In genomic region chr7:63319594-63319993, GRCm38 (mm10) we compare ENCODE assay signal across 8 mouse cellular contexts.
DNase-seq lines count a peak whose midpoint lies in the region; ATAC-seq and TF ChIP-seq lines count a peak whose summit lies in the region.

No protein-coding gene starts in this region.

- no peak overlapping the region for H3K4me3 ChIP-seq in liver, embryonic 12.5 days
- no peak overlapping the region for H3K4me3 ChIP-seq in forebrain, embryonic 11.5 days (ENCODE audit: low read depth, low read length)
- H3K4me3 ChIP-seq in kidney, postnatal 0 days (replicated peaks; ENCODE audit: low read depth, low read length), result no peak overlapping the region
- no peak overlapping the region for H3K4me3 ChIP-seq in liver, postnatal 0 days (ENCODE audit: low read depth, low read length)

- no peaks in the 10 kb centered on the region for H3K27me3 ChIP-seq in liver, embryonic 12.5 days (replicated peaks)
- no peaks in the 10 kb centered on the region for H3K27me3 ChIP-seq in forebrain, embryonic 11.5 days (ENCODE audit: control insufficient read depth, insufficient read depth, low read length)
- no peaks in the 10 kb centered on the region for H3K27me3 ChIP-seq in kidney, postnatal 0 days (ENCODE audit: insufficient read depth, low read length)
- no peaks in the 10 kb centered on the region for H3K27me3 ChIP-seq in liver, postnatal 0 days (ENCODE audit: insufficient read depth, low read length)

- H3K4me2 ChIP-seq in liver, embryonic 12.5 days, result no peak overlapping the region
- no peak overlapping the region for H3K4me2 ChIP-seq in forebrain, embryonic 11.5 days (ENCODE audit: low read depth, low read length, severe bottlenecking)
- H3K4me2 ChIP-seq in kidney, postnatal 0 days (ENCODE audit: low read length), result no peak overlapping the region
- no peak overlapping the region for H3K4me2 ChIP-seq in liver, postnatal 0 days (ENCODE audit: low read depth, low read length)

- no peaks in the 10 kb centered on the region for H3K4me1 ChIP-seq in liver, embryonic 12.5 days
- no peaks in the 10 kb centered on the region for H3K4me1 ChIP-seq in forebrain, embryonic 11.5 days (replicated peaks; ENCODE audit: control insufficient read depth, insufficient read depth, low read length)
- H3K4me1 ChIP-seq in kidney, postnatal 0 days (replicated peaks; ENCODE audit: insufficient read depth, low read length), result no peaks in the 10 kb centered on the region
- no peaks in the 10 kb centered on the region for H3K4me1 ChIP-seq in liver, postnatal 0 days (ENCODE audit: insufficient read depth)

- no peaks in the 10 kb centered on the region for H3K36me3 ChIP-seq in liver, embryonic 12.5 days
- H3K36me3 ChIP-seq in forebrain, embryonic 11.5 days (ENCODE audit: control insufficient read depth, insufficient read depth, low read length), result no peaks in the 10 kb centered on the region
- no peaks in the 10 kb centered on the region for H3K36me3 ChIP-seq in kidney, postnatal 0 days (ENCODE audit: insufficient read depth, low read length)
- no peaks in the 10 kb centered on the region for H3K36me3 ChIP-seq in liver, postnatal 0 days (replicated peaks; ENCODE audit: insufficient read depth, low read length)

- no peak for TF ChIP-seq EP300 in liver, postnatal 0 days (IDR thresholded peaks at IDR 0.05; ENCODE audit: low read depth)

- TF ChIP-seq CTCF in kidney, postnatal 0 days (IDR thresholded peaks at IDR 0.05; ENCODE audit: low read depth), result peak; percentile 83
- peak; percentile 75 for TF ChIP-seq CTCF in liver, postnatal 0 days (IDR thresholded peaks at IDR 0.05; ENCODE audit: low read depth)

- H3K27ac ChIP-seq in liver, embryonic 12.5 days, result no peak overlapping the region
- no peak overlapping the region for H3K27ac ChIP-seq in forebrain, embryonic 11.5 days (ENCODE audit: low read depth, low read length)
- H3K27ac ChIP-seq in kidney, postnatal 0 days, result no peak overlapping the region
- no peak overlapping the region for H3K27ac ChIP-seq in liver, postnatal 0 days (ENCODE audit: low read depth)

- ATAC-seq in liver, embryonic 12.5 days, result no peak
- ATAC-seq in forebrain, embryonic 11.5 days (replicated peaks; ENCODE audit: low FRiP score), result peak; percentile 40; the same call in 1 of the 2 replicates
- ATAC-seq in kidney, postnatal 0 days (replicated peaks; ENCODE audit: low FRiP score, low read depth), result no peak
- no peak for ATAC-seq in liver, postnatal 0 days

- peak; percentile 34 for DNase-seq in liver
- peak; percentile 61 for DNase-seq in brain, adult 2 months (ENCODE audit: low read depth, low spot score)
- peak; percentile 81 for DNase-seq in forebrain, embryonic 11.5 days (ENCODE audit: low spot score)
- peak; percentile 50 for DNase-seq in kidney, postnatal 0 days (ENCODE audit: low spot score)
- peak; percentile 49 for DNase-seq in liver, postnatal 0 days
- peak; percentile 11 for DNase-seq in retina, adult 2 months (ENCODE audit: low read depth, low spot score)
- no peak for DNase-seq in T-cell, adult 2 months (ENCODE audit: low spot score)

- no peaks in the 10 kb centered on the region for H3K9me3 ChIP-seq in liver, embryonic 12.5 days (replicated peaks)
- H3K9me3 ChIP-seq in forebrain, embryonic 11.5 days (ENCODE audit: control insufficient read depth, low read length), result no peaks in the 10 kb centered on the region
- H3K9me3 ChIP-seq in kidney, postnatal 0 days (replicated peaks; ENCODE audit: low read length), result no peaks in the 10 kb centered on the region
- no peaks in the 10 kb centered on the region for H3K9me3 ChIP-seq in liver, postnatal 0 days (ENCODE audit: low read length)

- H3K9ac ChIP-seq in liver, embryonic 12.5 days, result no peak overlapping the region
- no peak overlapping the region for H3K9ac ChIP-seq in forebrain, embryonic 11.5 days (ENCODE audit: low read length)
- no peak overlapping the region for H3K9ac ChIP-seq in kidney, postnatal 0 days (ENCODE audit: low read depth, low read length)
- H3K9ac ChIP-seq in liver, postnatal 0 days (replicated peaks), result no peak overlapping the region

- WGBS in liver, embryonic 12.5 days (ENCODE audit: insufficient replicate concordance), result 0% methylated on average over 2 of the region's 2 CpGs
- WGBS in forebrain, embryonic 11.5 days, result 0% methylated on average over 2 of the region's 2 CpGs
- 2% methylated on average over 2 of the region's 2 CpGs for WGBS in kidney, postnatal 0 days
- WGBS in liver, postnatal 0 days (ENCODE audit: insufficient replicate concordance), result 0% methylated on average over 2 of the region's 2 CpGs
